Mouse (Mus musculus): Measurements from ENCODE around the gene Rpl3.

Rpl3 gene

GRCm38 (mm10) chr15:80083740-80084139 lies 7.9 kb downstream of the Rpl3 start:
- no peak for DNase-seq

DNA sequence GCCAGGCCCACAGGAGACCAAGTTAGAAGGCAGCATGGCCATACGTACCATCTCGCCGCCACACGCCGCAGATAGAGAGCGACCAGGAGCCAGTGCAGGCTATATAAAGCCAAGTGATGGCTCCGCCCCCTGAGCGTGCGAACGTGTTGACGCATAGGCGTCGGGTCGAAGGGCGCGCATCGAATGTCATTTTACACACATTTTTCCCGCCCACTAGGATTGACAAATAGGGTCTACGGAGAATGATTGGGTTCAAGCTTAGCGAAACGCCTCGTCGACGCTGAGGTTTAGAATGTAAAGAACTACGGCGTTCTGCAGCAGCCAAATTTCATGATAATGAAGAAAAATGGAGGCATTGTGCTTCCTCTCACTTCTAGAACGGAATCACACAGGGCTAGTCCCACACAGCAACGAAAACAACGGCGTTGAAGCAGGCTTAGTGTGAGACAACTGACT lies 8.4 kb downstream of the Rpl3 start:
- DNase-seq, result peak; percentile 98

DNA sequence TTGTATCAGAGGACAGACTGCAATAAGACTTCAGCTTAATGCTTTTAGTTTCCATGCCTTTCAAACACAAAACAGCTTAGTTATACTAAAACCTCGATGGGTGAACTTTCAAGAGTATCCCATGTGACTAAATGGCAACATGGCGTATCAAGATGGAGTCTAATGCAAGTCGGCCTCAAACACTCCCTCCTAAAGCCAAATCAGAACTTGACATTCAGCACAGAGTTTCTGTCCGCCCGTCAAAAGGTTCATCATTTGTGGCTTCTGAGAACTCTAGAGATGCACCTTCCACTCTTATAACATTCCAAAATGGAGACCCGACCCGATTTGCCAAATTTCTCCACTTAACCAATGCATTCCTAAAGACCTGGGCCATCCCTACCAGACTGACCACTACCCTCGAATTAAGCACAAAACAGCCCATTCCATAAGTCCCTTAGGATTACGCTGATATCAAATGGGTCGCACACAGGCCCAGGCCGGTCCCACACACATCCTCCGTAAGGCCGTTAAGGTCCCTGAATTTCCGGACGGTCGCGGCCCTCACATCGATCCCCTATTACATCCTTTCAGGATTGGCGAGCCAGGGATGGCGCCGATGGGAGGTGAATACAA lies 8.9 kb downstream of the Rpl3 start:
- no peak for DNase-seq

DNA sequence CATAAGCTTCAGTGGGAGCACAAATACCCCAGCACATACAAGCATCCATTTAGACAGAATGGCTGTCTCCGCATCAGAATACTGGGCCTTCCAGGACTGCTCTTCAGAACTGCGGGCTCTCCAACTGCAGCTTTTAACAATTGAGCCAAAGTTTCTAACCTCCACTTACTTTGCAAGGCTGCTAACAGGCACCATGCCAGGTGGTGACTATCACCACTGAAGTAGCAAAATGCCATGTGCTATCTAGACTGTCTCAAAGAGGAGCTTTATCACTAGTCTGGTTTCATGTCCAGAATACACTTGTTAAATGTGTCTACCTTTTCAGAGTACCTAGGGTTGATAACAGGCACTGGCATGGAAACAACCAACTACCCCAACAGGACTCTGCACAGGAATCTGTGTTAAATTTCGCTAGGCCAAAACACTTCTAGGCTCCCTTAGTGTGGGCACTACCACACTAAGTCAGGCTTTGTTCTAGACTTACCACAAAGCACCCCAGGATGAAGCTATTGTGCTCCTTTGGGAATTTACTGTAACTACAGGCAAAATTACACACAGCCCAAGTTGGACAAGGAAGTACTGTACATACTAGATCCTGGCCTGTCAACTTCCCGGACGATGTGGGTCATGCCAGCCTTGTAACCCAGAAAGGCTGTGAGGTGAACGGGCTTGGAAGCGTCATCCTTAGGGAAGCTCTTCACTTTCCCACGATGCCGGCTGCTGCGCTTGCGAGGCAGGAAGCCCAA lies 9.7 kb downstream of the Rpl3 start:
- DNase-seq, result no peak

DNA sequence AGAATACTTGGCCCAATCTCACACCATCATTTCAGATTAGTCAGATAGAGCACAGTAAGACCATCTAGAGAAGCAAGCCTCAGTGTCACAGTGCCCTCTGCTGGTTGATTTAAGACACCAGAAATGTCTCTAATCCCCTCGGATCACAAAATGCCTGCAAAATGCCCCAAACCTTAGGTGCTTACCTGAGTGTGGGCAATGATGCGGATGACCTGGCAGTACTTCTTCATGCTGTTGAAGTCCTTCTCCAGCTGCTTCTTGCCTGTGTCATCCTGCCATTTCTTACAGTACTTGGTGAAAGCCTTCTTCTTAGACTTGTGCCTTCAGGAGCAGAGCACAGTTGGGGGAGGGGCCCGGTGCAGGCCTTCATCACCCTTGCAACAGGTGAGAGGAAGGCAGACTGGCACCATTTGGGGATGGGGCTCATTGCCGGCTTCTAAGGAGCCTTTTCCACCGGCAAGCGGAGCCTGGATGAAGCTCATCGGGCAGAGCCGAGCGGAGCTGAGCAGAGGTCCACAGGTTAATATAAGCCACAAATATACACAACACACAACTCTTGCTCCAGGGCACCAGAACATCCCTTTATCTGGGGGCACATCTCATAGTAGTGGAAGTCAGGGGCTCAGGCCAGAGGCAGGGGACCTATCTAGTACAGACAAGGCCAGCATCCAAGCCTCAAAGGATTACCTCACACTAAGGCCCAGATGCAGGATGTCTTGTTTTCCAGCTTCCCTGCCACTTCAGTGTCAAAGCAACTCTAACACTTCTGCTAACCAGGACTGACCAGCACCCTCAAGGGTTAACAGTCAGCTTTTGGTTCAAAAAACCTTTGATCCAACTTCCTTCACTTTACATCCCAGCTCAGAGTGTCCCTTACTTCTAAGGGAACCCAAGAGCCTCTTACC lies 10.7 kb downstream of the Rpl3 start:
- DNase-seq, result peak in 1 of 2 experiments; percentile 26

- no peak for DNase-seq
Measured at GRCm38 (mm10) chr15:80079954-80080353, 11.7 kb downstream of the Rpl3 start.

- no peak for DNase-seq
Measured at GRCm38 (mm10) chr15:80079129-80079668, 12.5 kb downstream of the Rpl3 start.

- DNase-seq, result peak in 1 of 2 experiments; percentile 49
Measured at GRCm38 (mm10) chr15:80078058-80078814, 13.4 kb downstream of the Rpl3 start.

DNA sequence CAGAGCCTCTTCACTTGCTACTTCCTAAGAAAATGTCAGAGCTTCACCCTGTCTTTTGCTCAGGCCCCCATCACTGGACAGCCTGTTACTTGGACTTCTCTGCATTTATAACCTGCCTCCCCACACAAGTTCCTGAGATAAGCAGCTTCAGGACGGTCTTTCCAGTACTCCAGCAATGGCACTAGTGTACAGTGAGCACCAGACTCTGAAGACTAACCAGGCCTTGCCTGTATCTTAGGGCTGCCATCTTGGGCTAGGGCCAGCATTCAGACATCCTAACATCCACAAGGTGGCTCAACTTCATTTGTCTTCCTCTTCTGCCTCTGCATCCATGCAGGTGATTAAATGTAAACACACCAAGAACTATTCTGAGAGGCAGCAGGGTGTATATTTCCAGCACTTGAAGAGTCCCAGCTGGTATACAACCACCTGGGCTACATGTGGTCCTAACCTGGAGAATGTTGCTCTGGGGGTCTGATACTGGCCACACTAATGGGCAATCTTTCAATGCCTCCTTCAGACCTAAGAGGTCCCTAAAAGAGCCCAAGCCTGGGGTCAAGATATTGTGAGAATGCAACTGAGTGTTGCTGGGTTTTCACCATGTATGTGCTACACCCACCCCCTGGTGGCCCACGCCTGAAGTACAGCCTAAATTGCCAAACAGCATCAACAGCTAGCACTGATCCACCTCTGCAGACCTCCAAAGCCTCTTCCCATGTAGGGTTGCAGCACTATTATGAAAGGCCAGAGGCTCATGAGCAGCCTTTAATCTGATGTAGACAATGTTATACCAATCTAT lies 15.1 kb downstream of the Rpl3 start:
- peak; percentile 61 to 80 for DNase-seq

GRCm38 (mm10) chr15:80075733-80076337 lies 15.8 kb downstream of the Rpl3 start:
- DNase-seq, result no peak

GRCm38 (mm10) chr15:80075374-80075694 lies 16.3 kb downstream of the Rpl3 start:
- DNase-seq, result no peak

GRCm38 (mm10) chr15:80074663-80075373 lies 16.9 kb downstream of the Rpl3 start:
- DNase-seq, result no peak

DNA sequence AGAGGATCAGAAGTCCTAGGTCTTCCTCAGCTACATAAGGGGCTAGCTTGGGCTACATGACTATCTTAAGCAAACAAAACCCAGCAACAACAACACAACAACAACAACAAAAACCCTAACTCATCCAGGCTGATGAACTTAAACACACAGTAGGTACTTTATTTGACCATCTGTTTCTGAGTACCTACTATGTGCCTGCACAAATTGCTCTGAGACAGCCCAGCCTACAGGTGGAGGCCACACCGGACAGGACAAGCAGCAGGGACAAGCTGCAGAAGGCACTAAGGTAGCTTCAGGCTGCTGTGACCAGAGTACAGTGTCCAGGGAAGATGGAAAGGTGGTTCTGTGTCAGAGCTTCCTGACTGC lies 18.4 kb downstream of the Rpl3 start:
- DNase-seq, result no peak

GRCm38 (mm10) chr15:80072579-80073255 lies 19.0 kb downstream of the Rpl3 start:
- no peak for DNase-seq

DNA sequence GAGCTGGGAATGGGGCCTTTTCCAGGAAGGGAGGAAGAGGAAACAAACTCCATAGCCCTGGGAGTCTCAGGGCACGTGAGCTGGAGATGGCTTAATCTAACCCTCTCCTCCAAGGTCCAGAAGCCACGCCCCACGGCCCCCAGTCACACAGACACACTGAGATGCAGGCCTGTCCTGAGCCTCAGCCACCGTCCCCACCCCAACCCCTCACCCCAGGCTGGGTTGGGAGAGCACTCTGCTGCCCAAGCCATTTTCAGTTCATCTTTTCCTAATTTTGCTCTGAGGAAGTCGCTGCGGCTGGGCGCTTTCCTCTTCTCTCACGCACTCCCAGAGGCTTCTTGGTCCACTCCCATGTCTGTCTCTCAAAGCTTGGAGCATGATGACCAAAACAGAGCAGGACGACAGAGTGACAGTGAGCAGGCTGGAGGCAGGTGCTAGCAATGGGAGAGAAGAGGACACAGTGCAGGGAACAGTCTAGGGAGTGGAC lies 19.7 kb downstream of the Rpl3 start:
- DNase-seq, result no peak

GRCm38 (mm10) chr15:80070095-80070644 lies 21.5 kb downstream of the Rpl3 start:
- no peak for DNase-seq

DNA sequence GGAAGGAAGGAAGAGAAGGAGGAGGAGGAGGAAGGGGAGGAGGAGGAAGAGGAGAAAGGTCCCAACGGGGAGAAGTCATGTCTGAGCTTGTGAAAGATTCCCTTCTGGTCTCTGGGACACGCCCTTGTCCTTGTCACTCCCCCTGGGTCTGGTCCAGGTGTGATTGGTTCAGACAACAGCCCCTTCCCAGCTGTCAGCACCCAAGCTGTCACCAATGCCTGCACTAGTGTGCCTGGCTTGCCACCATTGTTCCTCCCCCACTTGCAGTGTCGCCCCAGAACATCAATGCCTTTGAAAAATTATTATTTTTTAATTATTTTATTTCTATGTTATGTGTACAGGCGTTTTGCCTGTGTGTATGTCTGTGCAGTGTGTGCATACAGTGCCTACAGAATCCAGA lies 22.5 kb downstream of the Rpl3 start:
- no peak for DNase-seq

- peak in 1 of 2 experiments; percentile 35 for DNase-seq
Measured at GRCm38 (mm10) chr15:80066538-80066937, 25.1 kb downstream of the Rpl3 start.

DNA sequence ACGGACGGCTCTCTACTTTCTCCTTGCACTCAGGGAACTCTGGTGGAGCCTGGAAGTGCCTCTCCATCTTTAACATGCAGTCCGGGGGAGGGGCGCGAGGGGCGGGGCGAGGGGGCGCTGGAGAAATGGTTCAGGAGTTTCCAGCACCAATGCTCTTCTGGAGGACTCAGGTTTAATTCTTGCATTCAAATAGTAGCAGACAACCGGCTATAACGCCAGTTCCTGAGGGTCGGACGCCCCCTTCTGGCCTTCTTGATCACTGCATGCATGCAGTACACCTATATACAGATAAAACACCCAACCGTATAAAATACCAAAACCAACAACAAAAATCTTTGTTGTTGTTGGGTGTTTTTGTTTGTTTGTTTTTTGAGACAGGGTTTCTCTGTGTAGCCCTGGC lies 26.3 kb downstream of the Rpl3 start:
- DNase-seq, result peak in 1 of 2 experiments; percentile 63

GRCm38 (mm10) chr15:80064965-80065364 lies 26.7 kb downstream of the Rpl3 start:
- DNase-seq, result no peak
